Mouse (Mus musculus): Measurements from ENCODE around the gene Zbed4.
"Not testable (repeated sequence)": the region's sequence is repeated elsewhere in the genome, so short reads cannot be mapped to it uniquely, and the experiment has no call there.

Gene Zbed4

DNA sequence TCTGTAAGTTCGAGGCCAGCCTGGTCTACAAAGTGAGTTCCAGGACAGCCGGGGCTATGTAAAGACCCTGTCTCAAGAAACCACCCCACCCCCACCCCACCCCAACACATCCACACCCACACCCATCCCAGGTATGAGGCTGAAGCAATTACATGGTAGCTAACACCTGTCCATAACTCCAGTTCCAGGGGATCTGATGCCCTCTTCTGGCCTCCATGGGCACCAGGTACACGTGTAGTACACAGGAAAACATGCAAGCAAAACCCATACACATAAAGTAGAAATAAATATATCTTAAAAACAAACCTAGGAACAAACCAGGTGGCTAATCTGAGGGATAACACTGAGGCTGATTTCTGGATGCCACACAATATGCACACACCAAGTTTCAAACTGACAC is 61.8 kb downstream of the Zbed4 start:
- DNase-seq: no peak

DNA sequence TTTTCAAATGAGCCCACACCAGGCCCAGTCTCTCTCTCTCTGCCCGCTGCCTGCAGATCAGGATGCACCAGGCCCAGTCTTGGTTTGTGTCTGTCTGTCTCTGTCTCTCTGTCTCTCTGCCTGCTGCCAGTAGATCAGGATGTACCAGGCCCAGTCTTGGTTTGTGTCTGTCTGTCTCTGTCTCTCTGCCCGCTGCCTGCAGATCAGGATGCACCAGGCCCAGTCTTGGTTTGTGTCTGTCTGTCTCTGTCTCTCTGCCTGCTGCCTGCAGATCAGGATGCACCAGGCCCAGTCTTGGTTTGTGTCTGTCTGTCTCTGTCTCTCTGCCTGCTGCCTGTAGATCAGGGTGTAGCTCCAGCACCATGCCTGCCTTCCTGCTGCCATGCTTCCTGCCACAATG is 62.4 kb downstream of the Zbed4 start:
- DNase-seq: not testable (repeated sequence)

DNA sequence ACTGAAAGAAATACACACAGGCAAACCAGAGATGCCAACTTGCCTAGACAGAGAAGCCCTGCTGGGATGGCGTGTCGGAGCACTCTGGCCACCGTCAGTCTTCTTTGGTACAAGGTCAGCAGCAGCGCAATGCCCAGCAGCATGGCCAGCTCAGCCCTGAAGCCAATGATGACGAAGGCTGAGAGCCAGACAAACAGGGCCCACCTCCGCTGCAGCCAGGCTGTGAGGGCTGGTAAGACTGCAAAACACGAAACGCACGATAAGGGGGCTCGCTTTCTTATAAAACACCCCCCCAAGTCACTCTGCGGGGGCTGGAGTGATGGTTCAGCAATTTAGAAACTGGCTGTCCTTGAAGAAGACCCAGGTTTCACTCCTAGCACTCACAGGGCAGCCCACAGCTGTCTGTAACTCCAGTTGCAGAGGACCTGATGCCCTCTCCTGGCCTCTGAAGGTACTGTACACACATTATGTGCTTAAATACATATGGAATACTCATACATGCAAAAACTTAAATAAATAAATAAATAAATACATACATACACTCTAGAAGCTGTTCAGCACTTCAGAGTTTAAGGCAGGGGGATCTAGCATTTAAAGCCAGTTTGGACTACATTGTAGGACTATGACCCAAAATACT is 63.1 kb downstream of the Zbed4 start:
- DNase-seq: no peak

DNA sequence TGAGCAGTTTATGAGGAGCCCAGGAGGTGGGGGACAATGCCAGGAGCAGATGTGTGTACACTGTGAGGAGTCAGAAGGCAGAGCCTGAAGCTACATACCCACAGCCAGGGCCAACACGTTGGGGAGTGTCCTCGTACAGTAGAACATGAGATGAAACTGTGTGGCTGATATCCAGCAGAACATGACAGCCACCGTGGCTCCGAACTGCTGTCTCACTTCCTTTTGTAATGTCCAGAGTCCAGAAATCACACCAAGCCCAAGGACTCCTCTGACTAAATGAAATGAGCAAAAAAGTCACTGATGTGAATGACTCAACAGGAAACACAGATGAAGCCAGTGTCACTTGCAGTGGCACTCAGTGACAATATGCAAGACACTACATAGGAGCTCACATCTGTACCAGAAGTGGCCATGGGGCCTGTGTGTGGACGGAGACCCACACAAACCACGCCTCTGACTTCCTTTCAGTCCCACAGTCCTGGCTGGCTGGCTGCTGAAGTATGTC is 63.8 kb downstream of the Zbed4 start:
- DNase-seq: no peak

DNA sequence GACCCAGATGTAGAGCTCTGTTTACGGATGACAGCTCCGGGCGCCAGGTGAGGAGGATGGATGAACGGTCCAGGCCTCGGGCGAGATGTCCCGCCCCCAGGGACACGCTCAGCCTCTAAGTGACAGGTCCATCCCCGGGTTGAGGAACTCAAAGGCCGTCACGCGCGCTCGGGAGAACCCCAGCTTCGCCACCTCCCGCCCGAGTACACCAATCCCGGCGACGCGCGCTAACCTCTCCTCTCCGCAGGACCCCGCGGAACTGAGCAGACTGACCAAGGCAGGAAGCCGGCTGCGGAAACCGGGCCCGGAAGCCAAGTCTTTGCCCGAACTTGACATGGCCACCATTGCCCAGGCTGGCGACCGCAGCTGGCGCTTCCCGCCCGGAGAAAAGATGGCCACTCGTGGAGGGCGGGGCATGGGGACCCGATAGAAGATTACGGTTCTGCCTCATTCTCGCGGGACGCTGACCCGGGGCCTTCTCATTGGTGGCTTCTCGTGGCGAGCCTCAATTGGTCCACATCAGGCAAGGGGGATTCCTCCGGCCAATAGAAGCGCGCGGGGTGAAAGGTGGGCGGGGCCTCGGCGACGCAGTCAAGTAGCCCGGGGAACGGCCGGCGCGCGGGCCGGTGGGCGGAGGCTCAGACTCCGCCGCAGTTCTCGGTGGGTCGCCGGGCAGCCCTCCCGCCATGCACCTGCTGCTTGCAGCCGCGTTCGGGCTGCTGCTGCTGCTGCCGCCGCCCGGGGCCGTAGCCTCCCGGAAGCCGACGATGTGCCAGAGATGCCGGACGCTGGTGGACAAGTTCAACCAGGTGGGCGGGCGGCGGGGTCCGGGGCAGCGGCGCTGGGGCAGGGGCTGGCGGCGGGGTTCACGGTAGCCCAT is 67.8 kb downstream of the Zbed4 start, which contains the start of the genes Alg12 and Creld2:
Alg12 (minus strand) TSS at position 293 of the 880 bp plus-strand sequence.
Creld2 (plus strand) TSS at position 621 of the 880 bp plus-strand sequence.
- peak; percentile 100 for DNase-seq

DNA sequence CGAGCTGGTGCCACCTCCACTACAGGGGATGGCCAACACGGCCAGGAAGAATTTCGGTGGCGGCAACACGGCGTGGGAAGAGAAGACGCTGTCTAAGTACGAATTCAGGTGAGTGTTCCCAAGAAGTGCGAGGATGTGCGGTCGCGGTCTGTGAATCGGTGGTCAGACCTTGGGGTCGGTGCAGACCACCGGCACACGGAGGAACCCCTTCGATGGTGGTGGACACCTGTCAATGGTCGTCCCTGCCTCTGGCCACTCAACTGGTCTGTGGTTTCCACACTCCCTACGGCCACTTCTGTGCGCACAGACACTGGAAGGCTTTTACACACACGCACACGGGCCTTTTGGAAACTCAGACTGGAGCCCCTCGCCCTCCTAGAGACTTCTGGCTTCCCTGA is 68.4 kb downstream of the Zbed4 start:
- DNase-seq: peak in 1 of 2 experiments; percentile 23

DNA sequence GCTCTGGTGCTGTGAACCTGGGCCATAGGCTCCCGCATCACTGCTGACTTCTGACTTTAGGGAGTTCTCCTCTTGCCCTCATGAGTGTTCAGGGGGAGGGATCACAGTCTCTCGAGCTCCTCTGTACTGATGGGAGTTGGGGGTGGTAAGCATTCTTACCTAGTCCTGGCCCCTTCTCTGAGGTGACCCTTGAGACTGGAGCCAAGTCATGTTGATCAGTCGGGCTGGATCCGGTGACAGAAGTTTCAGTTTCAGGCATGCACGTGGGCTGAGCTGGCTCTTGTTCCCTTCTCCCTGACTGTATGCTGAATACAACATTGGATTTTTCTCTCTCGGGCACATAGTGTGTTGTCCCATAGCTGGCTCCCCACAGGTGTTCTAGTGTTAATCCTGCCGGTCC is 69.9 kb downstream of the Zbed4 start:
- DNase-seq: no peak

DNA sequence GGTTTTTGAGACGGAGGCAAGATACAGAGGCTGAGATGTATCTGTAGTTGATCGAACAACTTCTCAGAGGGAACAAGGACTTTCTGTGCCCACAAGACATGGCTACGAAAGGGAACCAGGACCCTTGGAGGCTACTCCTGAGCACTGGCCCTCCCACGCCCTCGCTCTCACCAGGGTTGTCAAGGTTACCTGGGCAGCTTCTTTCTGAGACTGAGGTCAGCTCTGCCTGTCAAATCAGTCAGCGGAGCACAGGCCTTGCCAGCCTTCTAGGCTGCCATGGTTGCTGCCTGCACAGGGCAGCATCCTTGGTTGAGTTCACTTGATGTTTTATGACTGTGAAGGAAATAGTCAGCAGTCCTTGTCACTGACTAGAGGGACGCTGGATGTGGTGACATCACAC is 71.1 kb downstream of the Zbed4 start:
- no peak for DNase-seq

DNA sequence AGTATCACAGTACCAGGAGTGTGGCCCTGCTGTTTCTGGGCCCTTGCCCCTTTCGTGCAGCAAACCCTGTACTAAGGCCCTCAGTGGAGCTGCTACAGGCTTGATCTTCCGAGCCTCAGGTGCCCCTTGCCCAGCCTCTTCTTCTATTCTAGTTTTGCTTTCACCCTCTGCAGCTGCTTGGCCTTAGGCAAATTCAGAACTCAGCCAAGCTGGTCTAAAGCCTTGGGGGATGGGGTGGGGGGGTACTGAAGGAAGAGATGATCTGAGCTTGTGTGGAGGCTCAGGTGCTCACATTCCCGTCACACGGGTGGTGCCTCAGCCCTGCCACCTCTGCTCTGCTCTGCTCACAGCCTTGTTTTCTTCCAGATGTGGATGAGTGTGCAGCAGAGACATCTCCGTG is 71.9 kb downstream of the Zbed4 start:
- DNase-seq: no peak

DNA sequence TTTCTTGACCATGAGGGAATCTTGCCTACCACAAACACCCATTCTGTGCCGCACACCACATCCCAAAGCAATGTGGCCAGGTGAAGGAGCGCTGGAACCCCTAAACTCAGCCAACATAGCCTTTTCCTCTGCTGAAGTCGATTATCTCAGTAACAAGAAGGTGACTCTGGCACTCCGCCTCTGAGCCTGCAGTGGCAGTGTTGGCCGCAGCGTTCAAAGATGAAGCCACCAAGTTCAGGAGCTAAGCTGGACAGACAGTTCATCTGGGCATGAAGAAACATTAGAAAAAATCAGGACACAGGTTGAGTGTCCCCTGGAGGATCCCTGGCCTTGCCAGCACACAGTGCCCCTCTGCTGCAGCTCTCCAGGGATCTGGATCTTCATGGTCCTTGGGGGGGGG is 76.0 kb downstream of the Zbed4 start:
- DNase-seq: no peak

DNA sequence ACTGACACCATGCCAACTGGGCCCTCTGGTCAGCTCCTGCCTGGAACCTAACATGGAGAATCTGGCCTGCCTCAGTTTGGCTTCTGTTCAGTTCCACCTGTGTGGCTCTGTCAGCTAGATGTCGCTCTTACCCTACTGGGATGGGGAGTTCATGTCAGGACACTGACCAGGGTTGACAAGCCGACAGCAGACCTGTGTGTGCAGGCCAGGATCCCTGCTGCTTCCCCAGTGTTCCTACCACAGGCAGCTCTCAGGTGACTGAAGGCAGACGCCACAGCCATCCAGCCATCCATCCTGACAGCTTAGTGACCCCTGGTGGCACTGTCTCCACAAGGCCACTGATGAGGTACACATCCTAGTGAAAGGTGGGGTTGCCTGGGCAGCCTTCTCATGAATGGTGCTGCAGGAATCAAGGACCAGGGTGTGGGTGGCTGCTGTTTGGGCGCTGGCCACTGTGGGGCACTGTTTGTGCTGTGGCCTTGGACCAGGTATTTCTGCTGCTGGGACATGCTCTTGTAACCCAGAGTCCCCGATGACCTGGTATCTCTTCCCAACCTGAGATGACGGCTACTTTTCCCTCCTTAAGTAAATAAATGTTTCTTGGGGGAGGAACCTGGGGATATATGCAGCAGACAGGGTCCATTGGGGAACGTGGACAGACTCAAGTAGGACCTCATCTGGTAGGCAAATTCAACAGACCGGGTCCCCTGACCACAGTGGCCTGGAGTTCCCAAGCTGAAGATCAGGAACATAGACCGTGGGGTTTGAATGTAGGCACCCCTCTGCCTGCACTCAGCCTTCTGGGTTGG is 76.7 kb downstream of the Zbed4 start:
- DNase-seq: peak; percentile 83 to 91

DNA sequence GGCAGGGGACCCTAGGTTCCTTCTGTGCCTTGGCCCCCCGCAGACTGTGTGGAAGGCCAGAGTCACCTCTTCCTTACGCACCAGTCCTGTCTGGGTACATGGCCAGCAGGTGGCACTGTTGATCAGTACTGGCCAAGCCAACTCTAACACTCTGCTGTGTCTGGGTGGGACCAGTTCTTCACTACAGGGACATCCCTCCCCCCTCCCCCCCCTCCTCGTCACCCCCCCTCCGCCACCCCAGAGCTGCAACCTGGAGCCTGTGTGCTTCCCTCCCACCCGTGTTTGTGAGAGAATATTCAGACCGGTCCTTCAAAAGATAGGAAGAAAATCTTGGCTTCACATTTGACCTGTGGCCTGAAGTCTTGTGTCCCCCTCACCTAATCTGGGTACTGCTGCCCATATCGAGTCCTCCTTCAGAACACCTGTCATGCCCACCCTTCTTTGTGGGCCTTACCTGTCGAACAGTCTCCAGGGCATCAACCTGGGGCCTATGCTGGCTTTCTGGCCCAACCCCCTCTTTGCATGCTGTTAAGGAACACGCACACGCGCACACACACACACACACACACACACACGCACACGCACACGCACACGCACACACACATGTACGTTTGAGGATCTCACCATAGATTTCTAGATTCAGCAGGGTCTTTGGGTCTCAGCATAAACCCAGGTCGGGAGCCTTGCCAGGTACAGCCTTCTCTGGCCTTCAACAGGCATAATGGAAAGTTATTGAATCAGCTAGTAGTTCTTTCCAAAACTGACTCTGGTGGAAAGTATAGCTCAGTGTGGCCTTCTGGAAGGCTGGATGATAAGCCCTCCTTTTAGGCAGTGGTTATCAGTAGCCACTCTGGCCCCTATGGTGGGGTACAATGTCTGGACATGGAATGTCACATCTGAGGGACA is 77.6 kb downstream of the Zbed4 start:
- DNase-seq: peak; percentile 87 to 95

DNA sequence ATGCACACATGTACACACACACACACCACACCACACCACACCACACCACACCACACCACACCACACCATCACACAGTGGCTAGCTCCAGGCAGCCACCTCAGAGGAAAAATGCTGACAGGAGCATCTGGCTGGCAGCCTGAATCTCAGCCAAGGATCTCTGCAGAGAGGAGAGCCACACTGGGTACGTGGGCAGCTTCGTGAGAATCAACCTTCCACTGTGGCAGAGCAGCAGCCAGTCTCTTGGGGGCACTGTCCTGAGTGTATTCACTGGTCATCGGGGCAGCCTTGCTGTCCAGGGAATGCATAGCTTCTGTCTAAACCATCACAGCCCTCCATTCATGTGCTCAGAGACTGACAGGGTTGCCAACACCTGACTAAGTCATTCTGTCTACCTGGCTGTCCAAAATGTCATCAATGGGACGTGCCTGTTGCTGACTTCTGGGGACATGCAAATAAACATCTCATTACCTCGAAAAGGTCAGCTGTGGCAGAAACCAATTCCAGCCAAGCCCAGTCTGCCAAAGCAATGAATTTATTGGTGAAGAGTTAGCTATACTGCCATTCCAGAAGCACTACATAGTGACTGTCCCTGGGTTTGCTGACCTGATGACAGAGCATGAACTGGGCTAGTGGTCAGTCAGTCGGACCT is 78.5 kb downstream of the Zbed4 start:
- DNase-seq: peak; percentile 70 to 76

DNA sequence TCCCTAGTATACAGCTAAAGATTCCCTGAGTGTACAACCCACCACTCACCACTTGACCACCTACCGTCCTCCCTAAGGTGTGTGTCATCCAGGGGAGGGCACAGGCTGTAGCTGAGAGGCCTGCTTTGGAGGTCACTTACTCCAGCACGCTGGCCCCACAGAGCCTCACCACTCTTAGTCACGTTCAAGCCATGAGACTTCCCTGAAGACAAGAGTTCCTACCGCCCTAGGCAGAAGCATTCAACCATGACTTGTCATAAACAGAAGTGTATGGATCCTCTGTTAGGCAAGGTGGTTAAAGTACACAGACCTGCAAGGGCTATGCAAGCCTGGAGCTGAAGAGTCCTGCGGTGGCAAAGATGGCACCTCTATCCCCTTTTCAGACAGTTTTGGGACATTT is 79.2 kb downstream of the Zbed4 start:
- peak in 1 of 2 experiments; percentile 47 for DNase-seq

DNA sequence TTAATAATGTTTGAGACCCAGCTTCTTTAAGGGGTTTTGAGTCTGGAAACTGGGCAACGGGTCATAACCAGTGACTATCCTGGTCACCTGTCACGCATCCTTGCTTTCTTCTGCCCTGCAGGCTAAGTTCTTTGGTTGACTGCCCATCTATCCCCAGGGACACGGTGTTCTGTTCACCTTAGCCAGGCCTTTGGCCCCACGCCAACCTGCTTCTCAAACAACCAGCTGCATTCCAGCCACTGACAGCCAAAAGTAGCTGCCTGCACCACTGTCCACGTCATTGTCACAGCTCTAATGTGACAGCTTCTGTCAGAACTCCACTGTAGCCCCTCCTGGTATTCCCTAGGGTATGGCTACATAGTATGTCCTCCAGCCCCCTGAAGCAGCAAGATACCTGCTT is 80.0 kb downstream of the Zbed4 start:
- DNase-seq: peak; percentile 95 to 98

DNA sequence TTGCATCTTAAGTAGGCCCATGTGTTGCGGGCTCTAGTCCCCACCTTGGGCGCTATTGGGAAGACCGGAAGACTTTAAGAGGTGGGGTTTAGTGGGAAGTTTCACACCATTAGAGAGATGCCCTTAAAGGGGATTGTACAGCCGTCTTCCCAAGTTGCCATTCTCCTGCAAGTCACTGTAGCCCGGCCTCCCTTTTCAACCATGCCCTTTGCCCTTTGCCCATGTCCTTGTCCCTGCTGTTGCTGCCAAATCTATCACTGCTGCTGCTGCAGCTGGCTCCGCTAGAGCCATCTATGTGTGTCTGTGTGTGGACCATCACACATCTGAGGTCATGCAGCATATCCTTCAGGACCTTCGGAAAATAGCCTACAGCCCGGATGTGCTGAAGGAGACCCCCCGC is 81.1 kb downstream of the Zbed4 start:
- DNase-seq: peak; percentile 74 to 75

All from kidney, adult 8-10 months (tissue).